Mouse (Mus musculus) testis, adult 2 months (tissue): Measurements from ENCODE around the gene Atp2a1. TPM values are rescaled to one million over a fixed set of nuclear protein-coding genes. Genes with fewer than 3 reads are reported as not detected.

ENCODE experiments used
- H3K27ac ChIP-seq: fragments of 200-500 bp; 2 replicates; pipeline ENCODE4 v1.5.1; 2012; ENCODE audit warnings: low read depth, low read length; ENCODE audit not compliant: control insufficient read depth, insufficient read depth
- H3K27me3 ChIP-seq: fragments of 200-500 bp; 2 replicates; pipeline ENCODE4 v1.6.1; 2012; ENCODE audit warnings: mild to moderate bottlenecking, low read length, moderate library complexity; ENCODE audit not compliant: control insufficient read depth, insufficient read depth
- H3K36me3 ChIP-seq: fragments of 200-500 bp; 2 replicates; pipeline ENCODE4 v1.6.1; 2012; ENCODE audit warnings: mild to moderate bottlenecking, low read length; ENCODE audit not compliant: control insufficient read depth, insufficient read depth
- H3K4me1 ChIP-seq: fragments of 200-500 bp; 2 replicates; pipeline ENCODE4 v1.6.1; 2012; ENCODE audit warnings: low read length; ENCODE audit not compliant: control insufficient read depth, insufficient read depth
- H3K4me3 ChIP-seq: fragments of 200-500 bp; 2 replicates; pipeline ENCODE4 v1.5.1; 2012; ENCODE audit warnings: low read depth, mild to moderate bottlenecking, low read length, moderate library complexity, mixed read lengths; ENCODE audit not compliant: control insufficient read depth
- CTCF ChIP-seq: fragments of 200-500 bp; IDR thresholded peaks from 2 replicates; pipeline ENCODE4 v1.5.1; 2012; ENCODE audit warnings: low read depth, mild to moderate bottlenecking, inconsistent platforms, low read length, moderate library complexity; ENCODE audit not compliant: control insufficient read depth, insufficient read depth, insufficient replicate concordance
- POLR2A ChIP-seq: fragments of 200-500 bp; IDR thresholded peaks from 2 replicates; pipeline ENCODE4 v1.6.1; 2012; ENCODE audit warnings: low read depth, mild to moderate bottlenecking, inconsistent platforms, low read length, moderate library complexity; ENCODE audit not compliant: control insufficient read depth
- polyA plus RNA-seq: library from polyadenylated mRNA; depleted of rRNA; stranded (reverse); fragments of >200 nt; gene quantifications from 2 replicates; pipeline ENCODE4 v1.2.3, GENCODE M21; 2012

Gene Atp2a1
- polyA plus RNA-seq, 1 experiment: 1.5 TPM

- H3K36me3 ChIP-seq: no peaks in the 10 kb centered on the region
- no peak for TF ChIP-seq POLR2A
- no peak for TF ChIP-seq CTCF
- peaks cover 19% of the 10 kb centered on the region for H3K4me1 ChIP-seq
- H3K27ac ChIP-seq: no peak overlapping the region
- no peaks in the 10 kb centered on the region for H3K27me3 ChIP-seq
- no peak overlapping the region for H3K4me3 ChIP-seq
These were observed 35.5 kb downstream of the Atp2a1 start for GRCm38 (mm10) chr7:126427323-126427860.

- Histone ChIP-seq H3K27ac (no peak overlapping the region), H3K4me1 (peaks cover 10% of the 10 kb centered on the region), H3K4me3 (no peak overlapping the region), H3K36me3 (no peaks in the 10 kb centered on the region), H3K27me3 (no peaks in the 10 kb centered on the region)
- no peak for TF ChIP-seq CTCF
- no peak for TF ChIP-seq POLR2A
These were observed 38.7 kb downstream of the Atp2a1 start for GRCm38 (mm10) chr7:126424161-126424560.

- H3K27me3 ChIP-seq: no peaks in the 10 kb centered on the region
- TF ChIP-seq POLR2A (no peak), CTCF (no peak)
- H3K4me1 ChIP-seq: no peaks in the 10 kb centered on the region; the same call in 1 of the 2 replicates
- H3K27ac ChIP-seq: no peak overlapping the region
- H3K4me3 ChIP-seq: no peak overlapping the region
- no peaks in the 10 kb centered on the region for H3K36me3 ChIP-seq
These were observed 41.2 kb downstream of the Atp2a1 start for GRCm38 (mm10) chr7:126421756-126422155.

- H3K36me3 ChIP-seq: no peaks in the 10 kb centered on the region
- no peaks in the 10 kb centered on the region for H3K27me3 ChIP-seq
- no peaks in the 10 kb centered on the region for H3K4me1 ChIP-seq
- H3K4me3 ChIP-seq: no peak overlapping the region
- no peak for TF ChIP-seq POLR2A
- no peak for TF ChIP-seq CTCF
- H3K27ac ChIP-seq: no peak overlapping the region
These were observed 44.4 kb downstream of the Atp2a1 start for GRCm38 (mm10) chr7:126418496-126418895.

GRCm38 (mm10) chr7:126417606-126418005 lies 45.3 kb downstream of the Atp2a1 start:
- Histone ChIP-seq H3K4me1 (no peaks in the 10 kb centered on the region), H3K36me3 (no peaks in the 10 kb centered on the region), H3K27me3 (no peaks in the 10 kb centered on the region), H3K4me3 (no peak overlapping the region), H3K27ac (no peak overlapping the region)
- TF ChIP-seq CTCF (no peak), POLR2A (no peak)

GRCm38 (mm10) chr7:126417045-126417444 lies 45.9 kb downstream of the Atp2a1 start:
- H3K4me1 ChIP-seq: no peaks in the 10 kb centered on the region
- TF ChIP-seq POLR2A: no peak
- H3K27me3 ChIP-seq: no peaks in the 10 kb centered on the region
- no peaks in the 10 kb centered on the region for H3K36me3 ChIP-seq
- no peak overlapping the region for H3K4me3 ChIP-seq
- no peak overlapping the region for H3K27ac ChIP-seq

GRCm38 (mm10) chr7:126416615-126417014 lies 46.3 kb downstream of the Atp2a1 start:
- H3K27ac ChIP-seq: no peak overlapping the region
- H3K4me3 ChIP-seq: no peak overlapping the region
- no peak for TF ChIP-seq CTCF
- TF ChIP-seq POLR2A: no peak
- no peaks in the 10 kb centered on the region for H3K27me3 ChIP-seq
- H3K36me3 ChIP-seq: no peaks in the 10 kb centered on the region
- no peaks in the 10 kb centered on the region for H3K4me1 ChIP-seq

- no peaks in the 10 kb centered on the region for H3K4me1 ChIP-seq
- no peak within 1 kb of the TSS for H3K4me3 ChIP-seq
- no peaks in the 10 kb centered on the region for H3K36me3 ChIP-seq
- H3K27me3 ChIP-seq: no peaks in the 10 kb centered on the region
- H3K27ac ChIP-seq: no peak within 1 kb of the TSS
- no peak for TF ChIP-seq CTCF
- no peak for TF ChIP-seq POLR2A
These were observed 48.2 kb downstream of the Atp2a1 start, which contains the start of gene Cd19 for GRCm38 (mm10) chr7:126414725-126415124. TSS of gene Cd19 (minus strand) at chr7:126414889.
